Mouse (Mus musculus) T-cell, adult 2 months (primary cell): ENCODE results near the gene Plekhb2.

Experiments
- DNase-seq: peaks from one replicate; pipeline ENCODE4 v3.0.0; 2022; ENCODE audit warnings: low spot score

Gene Plekhb2

DNA sequence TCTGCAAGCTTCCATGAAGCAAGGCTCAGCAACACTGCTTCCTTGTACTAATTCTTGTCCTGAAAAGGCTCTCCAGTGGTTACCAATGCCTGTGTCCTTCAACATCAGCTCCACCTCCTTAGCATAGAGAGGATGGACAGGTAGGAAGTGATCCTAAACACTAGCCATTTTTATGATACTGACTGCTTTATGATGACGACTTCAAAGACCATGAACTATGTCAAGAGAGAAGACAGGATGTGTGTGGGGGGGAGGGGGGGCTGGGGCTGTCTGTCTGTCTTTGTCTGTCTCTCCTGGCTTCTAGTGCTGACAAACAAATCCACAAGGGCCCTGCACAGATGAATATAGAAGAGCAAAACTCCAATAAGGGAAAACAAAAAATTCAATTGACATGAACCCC is 18.4 kb upstream of the Plekhb2 start:
- no peak for DNase-seq

DNA sequence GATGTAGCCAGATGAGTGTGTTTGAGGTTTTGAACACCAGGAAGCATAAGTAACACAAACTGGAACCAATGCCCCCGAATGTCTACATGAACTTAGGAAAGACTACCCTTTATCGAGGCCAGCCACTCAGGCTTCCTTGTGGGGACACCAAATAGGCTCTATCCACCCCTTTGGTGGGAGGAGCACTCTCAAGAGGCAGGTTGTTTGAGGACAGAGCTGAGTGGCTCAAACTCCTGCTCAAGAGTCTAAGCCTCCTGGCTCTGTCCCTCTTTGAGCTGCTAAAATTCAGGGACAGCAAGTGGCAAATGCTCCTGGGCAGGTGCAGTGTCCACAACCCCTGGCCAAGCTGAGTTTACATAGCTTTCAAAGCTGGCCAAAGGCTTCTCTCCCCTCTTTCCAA is 14.9 kb upstream of the Plekhb2 start:
- no peak for DNase-seq

DNA sequence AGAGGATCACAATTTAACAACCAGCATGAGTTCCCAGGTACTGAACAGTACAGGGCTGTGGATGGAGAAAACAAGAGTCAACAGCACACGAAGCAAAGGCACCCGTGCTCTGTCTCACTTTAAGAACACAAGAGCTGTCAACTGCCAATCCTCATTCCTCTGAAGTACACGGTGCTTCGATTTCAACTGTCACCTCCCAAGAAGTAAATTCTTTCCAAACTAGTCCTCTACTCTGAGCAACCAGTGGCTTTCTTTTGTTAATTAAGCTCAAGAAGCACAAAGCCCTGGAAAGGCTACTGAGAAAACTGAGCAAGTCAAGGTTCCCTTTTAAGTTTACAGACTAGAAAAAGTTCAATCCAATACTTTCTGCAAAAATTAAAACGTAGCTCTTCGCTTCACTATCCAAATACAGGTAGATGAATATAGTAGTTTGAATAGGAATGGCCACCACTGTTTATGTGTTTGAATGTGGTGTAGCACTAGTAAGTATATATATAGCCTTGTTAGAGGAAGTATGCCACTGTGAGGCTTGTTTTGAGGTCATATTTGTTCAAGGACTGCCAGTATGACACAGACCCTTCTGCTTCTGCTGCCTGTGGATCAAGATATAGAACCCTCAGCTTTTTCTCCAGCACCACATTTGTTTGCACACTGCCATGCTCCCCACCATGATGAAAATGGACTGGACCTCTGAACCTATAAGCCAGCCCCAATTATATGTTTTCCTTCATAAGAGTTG is 11.7 kb upstream of the Plekhb2 start:
- no peak for DNase-seq

DNA sequence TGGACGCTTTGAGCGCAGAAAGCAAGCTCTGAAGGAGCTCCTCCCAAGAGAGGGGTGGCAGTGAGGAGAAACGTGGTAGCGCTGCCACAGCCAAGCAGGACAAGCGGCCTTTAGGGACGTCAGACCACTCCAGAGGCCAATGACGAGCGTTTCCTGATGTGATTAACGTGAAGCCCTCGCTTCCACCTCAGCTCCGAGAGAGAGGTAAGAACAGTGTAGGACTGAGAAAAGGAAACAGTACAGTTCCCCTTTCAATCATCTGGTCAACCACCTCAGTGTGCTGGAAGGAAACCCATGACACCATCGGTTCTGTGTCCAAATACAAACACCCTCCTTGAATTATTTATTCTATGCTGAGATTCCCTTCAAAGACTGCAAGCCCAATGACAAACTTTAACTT is 10.5 kb upstream of the Plekhb2 start:
- DNase-seq = no peak

DNA sequence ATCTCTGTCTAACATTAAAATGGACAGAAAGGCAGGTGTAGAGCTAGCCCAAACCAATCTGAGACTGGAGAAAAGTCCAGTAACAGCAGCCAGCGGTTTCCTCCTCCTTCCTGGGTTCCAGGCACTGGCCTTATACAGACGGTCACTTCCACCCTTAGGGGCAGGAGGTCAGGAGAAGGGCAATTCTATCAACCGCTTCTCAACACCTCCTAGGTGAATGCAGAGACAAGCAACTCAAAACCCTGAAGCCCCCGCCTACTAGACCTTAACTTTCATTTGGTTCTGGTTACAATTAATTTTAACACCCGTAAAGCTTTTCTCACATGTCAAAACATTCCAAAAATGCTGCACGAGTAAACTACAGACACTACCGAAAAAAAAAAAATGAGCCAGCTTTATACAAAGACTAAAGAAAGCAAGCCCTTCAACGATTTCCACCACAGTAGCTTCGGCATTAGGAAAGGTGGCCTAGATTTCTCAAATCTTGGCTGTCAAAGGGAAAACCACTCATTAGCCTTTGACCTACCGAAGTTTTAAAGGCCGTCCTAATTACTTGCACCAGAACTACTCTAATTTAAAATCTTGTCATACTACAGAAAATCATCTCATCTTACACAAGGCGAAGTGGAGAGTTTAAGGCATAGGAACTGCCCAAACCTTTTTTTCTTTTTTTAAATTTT is 7.9 kb upstream of the Plekhb2 start:
- DNase-seq = no peak

DNA sequence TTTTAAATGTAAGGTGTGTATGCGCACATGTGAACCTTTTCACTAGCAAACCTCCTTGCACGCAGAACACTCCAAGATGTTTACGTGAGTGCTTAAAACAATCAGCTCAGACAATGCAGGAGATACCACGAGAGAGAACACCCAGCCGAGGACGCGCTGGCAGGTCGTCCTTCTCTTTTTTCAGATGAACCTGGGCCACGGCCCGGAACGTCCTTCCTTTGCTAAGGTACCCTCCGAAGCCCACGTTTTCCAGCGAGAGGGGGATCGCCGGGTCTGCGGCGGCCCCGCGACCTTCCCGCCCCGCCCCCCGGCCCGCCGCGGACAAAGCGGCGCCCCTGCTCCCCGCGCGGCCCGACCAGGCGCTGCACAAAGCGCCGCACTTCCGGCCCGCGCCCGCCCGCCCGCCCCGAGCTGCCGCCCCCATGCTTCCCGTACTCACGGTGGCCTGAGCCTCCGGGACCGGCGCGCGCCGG is 7.4 kb upstream of the Plekhb2 start:
- peak; percentile 62 for DNase-seq

DNA sequence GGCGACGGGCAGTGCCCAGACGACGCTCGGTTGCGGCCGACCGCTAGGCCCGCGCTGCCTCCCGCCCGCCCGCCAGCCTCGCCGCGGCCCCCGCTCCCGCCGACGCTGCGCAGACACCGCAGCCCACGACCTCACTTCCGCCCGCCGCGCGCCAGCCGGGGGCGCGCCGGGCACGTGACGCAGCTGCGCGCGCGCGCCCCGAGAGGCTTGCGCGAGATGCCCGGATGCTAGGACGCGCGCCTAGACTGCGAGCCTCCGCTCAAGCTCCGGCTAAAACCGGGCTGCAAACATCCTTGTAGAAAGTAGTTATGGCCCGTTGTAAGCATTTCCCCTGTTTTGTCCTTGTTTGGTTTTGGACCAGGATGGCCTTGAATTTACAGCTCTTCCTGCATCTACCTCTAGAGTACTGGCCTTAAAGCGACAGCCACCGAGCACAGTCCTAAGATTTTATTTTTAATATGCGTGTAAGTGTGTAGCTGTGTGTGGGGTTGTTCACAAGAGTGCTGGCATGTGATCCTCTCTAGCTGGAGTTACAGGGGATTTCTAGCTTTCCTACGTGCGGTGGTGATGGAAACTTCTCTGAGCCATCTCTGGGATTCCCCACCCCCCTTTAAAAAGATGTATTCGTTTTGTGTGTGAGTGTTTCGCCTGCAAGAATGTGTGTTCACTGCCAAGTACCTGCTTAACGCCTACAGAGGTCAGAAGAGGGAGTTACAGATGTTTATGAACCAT is 6.7 kb upstream of the Plekhb2 start, which contains the start of gene Fam168b:
Gene Fam168b (minus strand): TSS at position 179 of the 732 bp plus-strand sequence.
- peak; percentile 89 for DNase-seq

DNA sequence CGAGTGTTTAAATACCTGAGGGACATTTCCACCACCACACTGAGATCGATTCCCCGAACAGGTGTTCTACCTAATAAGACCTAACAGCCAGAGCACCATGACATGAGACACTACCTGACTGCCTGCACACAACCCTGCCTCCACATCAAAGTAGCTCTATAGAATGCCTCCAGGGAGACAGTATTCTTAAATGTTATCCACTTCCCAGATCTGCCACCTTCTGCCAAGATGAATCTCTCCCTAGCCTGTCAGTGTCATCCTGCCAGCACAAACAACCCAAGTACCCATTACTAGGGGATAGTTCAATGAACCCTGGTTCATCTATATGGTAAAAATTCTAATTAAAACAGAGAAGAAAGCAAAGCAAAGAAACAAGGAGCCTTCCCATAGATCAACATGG is 2.7 kb upstream of the Plekhb2 start:
- no peak for DNase-seq

DNA sequence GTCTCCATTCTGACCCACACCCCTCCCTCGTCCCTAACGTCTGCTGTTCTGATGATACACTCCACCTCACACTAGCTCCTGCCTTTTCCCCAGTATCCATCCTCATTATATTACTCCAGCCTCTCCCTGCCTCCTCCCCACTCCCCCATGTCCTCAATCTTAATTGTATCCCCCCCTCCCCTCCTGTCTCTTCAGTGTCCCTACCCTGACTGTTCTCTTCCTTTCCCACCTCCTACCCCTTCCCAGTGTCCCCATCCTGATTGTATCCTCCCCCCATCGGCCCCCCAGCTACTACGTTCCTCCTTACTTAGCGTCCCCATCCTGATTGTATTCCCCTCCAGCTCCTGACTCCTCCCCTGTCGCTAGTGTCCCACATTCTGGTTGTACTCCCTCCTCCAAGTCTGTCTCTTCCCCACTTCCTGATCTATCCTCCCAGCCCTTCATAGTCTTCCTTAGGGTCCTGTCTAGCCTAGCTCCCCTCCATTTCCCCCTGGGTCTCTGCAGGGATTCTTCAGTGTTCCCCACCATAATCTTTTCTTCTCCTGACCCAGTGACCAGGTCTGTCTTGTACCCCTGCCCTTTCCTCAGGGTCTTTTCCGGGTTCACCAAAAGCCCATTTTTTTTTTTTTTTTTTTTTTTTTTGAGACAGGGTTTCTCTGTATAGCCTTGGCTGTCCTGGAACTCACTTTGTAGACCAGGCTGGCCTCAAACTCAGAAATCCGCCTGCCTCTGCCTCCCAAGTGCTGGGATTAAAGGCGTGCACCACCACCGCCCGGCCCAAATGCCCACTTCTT is 764 bp downstream of the Plekhb2 start:
- DNase-seq = no peak

DNA sequence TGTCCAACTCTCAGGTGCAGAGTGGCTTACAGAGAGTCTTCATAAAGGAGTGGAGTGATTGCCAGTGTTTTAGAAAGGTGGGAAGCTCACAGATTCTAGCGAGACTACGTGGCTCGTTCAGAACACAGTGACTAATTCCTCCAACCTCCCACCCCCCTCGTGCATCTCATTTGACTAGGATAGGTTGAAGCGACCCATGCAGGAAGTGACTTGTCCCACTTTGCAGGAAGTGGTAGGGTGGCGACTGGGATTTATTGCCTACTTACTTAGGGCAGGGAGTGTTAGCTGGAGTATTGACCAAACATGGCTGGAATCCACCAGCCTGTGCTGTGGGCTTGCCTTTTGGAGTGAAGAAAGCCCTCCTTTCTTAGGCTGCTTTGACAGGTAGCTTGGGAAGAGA is 1.8 kb downstream of the Plekhb2 start:
- DNase-seq = peak; percentile 46

DNA sequence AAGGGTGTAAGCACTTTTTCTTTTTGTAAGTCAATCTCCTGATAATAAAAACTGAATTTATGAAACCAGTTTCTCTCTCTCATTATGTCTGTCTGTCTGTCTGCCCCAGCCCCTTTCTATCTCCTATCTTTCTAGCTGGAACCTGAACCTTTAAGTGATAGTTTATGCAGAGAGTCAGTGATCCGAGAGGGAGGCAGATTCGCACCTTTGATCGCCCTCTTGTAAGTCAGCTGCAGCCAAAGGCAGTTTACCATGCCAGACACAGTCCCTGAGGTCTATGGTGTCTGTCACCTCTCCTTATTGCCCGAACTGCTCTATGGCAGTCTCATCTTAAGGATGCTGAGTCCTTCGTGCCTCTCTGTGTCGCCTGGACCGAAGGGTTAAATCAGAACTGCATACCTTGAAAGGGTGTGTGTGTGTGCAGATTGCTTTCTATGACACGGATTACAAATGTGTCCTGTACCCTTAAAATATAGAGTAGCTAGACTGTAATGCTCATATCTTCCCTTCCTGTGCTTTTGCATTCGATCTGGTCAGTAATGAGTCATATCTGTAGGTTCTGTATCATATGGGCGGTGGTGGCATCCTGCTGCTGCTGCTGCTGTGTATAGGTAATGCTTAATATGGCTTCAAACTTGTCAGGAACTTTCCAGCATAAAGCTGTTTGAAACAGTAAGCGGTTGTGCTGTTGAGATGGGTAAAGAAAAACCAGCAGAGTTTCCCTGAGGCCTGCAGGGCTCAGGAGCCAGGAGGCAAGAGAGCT is 2.5 kb downstream of the Plekhb2 start:
- DNase-seq = no peak

DNA sequence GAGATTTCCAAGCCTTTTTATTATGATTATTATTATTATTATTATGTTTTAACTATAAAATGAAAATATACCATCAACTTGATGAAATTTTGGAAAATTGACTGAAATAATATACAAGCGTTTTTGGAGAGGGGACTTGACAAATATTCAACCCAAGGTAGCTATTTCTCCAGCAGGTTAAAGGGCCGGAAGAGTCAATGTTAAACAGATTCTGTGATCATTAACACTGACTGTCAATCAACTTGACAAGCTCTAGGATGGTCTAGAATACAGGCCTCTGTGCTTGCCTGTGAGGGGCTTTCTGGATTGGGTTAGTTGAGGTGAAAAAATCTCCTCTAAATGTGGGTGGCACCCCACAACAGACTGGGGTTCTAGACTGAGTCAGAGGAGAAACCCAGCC is 4.0 kb downstream of the Plekhb2 start:
- no peak for DNase-seq

DNA sequence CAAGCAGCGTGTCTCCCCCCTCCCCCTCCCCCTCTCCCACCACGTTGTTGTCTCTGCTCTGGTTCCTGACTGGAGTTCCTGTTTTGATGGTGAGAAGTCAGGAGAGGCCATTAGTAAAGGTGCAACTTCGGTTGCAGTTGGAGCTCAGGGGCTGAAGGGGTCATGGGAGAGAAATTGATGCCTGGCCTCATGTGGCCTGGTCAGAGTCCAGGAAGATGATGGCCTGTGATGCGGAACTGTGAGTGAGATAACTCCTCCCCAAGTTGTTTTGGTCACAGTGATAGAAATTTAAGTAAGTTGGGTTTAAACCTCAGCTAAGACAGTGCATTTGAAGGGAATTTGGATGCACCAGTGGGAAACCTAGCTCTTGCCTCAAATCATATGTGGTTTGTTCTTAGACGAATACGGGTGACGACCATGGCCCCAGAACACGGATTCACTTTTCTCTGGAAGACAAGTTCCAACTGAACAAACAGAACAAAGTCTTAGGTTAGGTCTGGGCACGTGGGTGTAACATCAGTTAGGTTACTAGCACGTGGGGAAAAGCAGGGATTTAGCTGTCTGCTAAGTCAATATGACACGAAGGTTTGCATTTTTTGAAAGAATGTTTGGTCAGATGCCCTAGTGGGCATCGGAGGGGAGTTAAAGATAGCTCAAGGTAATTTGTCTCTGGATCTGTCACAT is 5.4 kb downstream of the Plekhb2 start:
- no peak for DNase-seq

DNA sequence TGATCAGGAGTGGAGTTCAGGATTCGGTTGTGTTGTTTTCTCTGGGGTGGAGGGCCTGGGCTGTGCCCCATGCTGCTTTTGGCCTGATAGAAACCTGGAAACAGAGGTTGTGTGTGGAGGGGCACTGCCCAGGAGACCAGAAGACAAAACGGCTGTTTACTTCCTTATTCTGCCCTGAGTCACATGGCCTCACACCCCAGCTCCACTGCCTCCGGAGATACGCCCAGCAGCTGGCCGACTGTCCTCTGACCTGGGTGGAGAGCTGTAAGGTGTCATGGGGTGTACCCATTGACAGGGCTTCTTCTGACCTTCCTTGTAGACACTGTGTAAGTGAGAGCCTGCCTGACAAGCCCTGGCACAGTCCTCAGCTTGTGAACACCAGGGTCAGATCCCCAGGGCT is 8.9 kb downstream of the Plekhb2 start:
- no peak for DNase-seq

DNA sequence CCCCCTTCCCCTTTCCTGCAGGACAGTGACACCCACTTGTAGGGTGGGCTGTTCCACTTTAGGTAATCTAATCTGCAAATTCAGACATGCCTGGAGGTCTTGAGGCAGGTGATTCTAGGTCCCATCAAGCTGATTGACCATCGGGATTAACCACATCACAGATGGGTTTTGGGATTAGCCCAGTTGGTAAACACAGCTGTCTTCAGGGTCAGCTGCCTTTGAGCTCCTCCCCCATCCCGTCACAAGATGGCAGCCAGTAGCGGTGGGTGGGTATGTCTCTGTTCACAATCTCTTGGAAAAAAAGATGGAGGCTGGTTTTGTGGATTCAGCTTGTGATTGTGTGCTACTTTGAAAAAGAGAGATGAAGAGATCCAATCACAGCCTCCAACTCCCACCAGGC is 10.0 kb downstream of the Plekhb2 start:
- DNase-seq = no peak

DNA sequence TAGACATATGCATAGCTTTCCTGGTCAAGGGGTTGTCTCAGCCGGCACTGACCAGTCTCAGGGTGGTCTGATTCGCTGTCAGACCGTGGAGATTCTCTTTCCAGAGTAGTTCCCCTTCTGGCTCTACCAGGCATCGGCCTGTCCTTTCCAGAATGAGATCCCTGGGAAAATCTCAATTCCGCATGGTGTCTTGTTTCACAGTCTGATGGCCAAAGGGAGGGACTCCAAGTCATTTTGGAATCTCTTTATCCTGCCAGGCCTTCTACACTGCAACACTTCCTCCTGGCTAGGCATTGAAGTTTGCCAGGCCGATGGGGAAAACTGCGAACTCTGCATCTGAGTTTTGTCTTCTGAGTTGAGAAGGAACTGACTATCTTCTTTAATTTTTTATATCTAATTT is 10.4 kb downstream of the Plekhb2 start:
- DNase-seq = no peak

DNA sequence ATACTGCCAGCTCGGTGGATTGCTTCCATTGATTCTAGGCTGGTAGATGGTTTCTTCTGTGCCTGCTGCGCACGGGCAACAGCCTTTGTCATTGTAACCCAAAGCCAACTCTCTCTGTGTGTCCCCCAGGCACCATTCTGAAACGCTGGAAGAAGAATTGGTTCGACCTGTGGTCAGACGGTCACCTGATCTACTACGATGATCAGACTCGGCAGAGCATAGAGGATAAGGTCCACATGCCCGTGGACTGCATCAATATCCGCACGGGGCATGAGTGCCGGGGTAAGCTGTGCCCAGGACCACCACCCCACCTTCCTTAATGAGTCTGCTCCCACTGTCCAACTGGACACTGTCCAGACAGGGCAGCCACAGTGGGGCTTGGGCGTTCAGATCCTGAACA is 13.1 kb downstream of the Plekhb2 start:
- DNase-seq = no peak

DNA sequence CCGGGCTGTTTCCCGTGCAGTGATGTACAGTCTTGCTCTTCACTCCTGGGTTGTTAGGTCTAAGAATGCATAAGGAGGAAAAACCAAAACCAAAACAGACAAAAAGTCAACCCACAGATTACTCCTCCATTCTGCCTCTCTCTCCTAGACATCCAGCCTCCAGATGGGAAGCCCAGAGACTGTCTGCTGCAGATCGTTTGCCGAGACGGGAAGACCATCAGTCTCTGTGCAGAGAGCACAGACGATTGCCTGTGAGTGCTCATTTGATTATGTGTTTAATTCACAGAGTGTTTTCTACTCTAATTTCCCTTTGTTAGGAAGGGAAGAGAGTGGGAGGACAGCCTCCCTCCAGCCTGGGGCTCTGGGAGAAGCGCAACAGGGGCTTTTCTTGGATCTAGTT is 13.5 kb downstream of the Plekhb2 start:
- DNase-seq = no peak

DNA sequence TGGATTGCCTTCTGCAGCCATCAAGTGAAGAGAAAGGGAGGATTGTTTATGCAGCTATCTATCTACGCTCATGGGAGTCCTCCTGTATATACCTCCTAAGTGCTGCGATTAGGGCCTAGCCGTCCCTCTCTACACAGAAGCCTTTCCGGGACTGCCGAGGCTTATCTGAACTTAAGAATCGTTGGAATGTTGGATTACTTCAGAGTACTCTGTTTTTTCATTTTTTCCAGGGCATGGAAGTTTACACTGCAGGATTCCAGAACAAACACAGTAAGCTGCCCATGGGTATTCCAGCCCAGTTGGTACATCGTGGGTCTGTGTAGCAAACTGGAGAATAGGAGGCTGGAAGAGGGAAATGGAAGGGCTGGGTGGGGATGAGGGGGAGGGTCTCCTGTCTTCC is 14.5 kb downstream of the Plekhb2 start:
- no peak for DNase-seq

DNA sequence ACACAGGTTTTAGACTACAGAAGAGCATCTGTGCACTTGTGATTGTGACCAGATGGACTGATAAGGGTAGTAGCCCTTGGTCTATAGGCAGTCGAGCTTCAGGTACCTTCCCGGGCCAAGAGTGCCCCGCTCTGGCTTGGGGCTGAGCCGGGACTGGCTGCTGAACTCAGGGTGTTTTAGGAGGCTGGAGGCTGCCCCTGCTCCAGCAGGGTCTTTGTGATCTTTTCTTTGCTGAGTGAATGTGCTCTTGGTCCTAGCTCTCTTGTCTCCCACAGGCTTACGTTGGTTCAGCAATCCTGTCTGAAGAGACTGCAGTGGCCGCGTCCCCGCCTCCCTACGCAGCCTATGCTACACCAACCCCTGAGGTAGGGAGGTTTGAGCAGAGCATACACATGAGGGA is 16.1 kb downstream of the Plekhb2 start:
- no peak for DNase-seq
